22 mouse cellular contexts compared by ENCODE assay signal in the genomic region with DNA sequence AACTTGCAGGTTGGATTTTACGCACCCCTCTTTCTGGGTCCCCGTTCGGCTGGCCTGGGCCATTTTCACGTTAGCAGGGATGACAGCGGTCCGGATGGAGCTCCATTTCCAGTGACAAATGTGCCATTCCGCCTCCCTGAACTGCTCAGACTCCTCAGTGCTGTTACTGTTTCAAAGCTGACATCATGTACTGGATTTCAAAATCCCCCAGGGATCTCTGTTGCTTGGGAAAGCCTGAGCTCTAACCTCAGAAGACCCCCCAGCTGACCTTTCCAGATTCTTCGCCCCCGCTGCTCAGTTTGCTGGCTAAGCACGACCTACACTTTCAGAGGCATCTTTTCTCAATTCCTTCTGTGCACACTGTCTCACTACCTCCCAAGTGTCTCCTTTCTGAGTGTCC.
DNase-seq lines count a peak whose midpoint lies in the region; ATAC-seq lines count a peak whose summit lies in the region.
"Had no signal": no experiment of that assay in that cellular context is flagged by ENCODE, and none has a peak within 500 bp of the region (broad histone marks: within the 10 kb centered on the region; RNA-seq: fewer than 3 reads in every experiment).

No protein-coding gene starts in this region.

- WGBS in hindbrain, embryonic 13.5 days, result 78% methylated on average over 10 of the region's 10 CpGs
- WGBS in hindbrain, embryonic 11.5 days, result 74% methylated on average over 10 of the region's 10 CpGs
- WGBS in limb, embryonic 12.5 days, result 78% methylated on average over 10 of the region's 10 CpGs
- 80% methylated on average over 10 of the region's 10 CpGs for WGBS in limb, embryonic 10.5 days

- H3K36me3 ChIP-seq in hindbrain, embryonic 13.5 days, result 0 out of 2 replicates have a peak, but pooled peaks cover 2% of the 10 kb centered on the region
- no peaks in the 10 kb centered on the region for H3K36me3 ChIP-seq in hindbrain, embryonic 11.5 days (ENCODE audit: control insufficient read depth, insufficient read depth, low read length)
- H3K36me3 ChIP-seq in limb, embryonic 12.5 days, result peaks cover 4% of the 10 kb centered on the region; the same call in 1 of the 2 replicates
- no peaks in the 10 kb centered on the region for H3K36me3 ChIP-seq in limb, embryonic 10.5 days
- H3K36me3 ChIP-seq: embryonic facial prominence, embryonic 15.5 days; intestine, embryonic 15.5 days; liver, embryonic 13.5 days; lung, embryonic 15.5 days; midbrain, embryonic 12.5 days; neural tube, embryonic 15.5 days had no signal

- H3K4me3 ChIP-seq in hindbrain, embryonic 13.5 days, result no peak overlapping the region
- H3K4me3 ChIP-seq in hindbrain, embryonic 11.5 days (ENCODE audit: low read depth, low read length), result no peak overlapping the region
- no peak overlapping the region for H3K4me3 ChIP-seq in limb, embryonic 12.5 days (replicated peaks)
- H3K4me3 ChIP-seq in limb, embryonic 10.5 days, result no peak overlapping the region
- H3K4me3 ChIP-seq: embryonic facial prominence, embryonic 15.5 days; forebrain, embryonic 10.5 days; hindbrain, embryonic 10.5 days; intestine, embryonic 15.5 days; layer of hippocampus, adult 2 months; liver, embryonic 13.5 days; lung, embryonic 15.5 days; midbrain, embryonic 12.5 days; myocyte; neural tube, embryonic 15.5 days had no signal

- H3K27me3 ChIP-seq in hindbrain, embryonic 13.5 days, result no peaks in the 10 kb centered on the region
- H3K27me3 ChIP-seq in hindbrain, embryonic 11.5 days (ENCODE audit: control insufficient read depth, insufficient read depth, low read length), result no peaks in the 10 kb centered on the region
- H3K27me3 ChIP-seq in limb, embryonic 12.5 days, result no peaks in the 10 kb centered on the region
- H3K27me3 ChIP-seq in limb, embryonic 10.5 days (ENCODE audit: low read depth, poor library complexity, severe bottlenecking), result no peaks in the 10 kb centered on the region
- H3K27me3 ChIP-seq: embryonic facial prominence, embryonic 15.5 days; intestine, embryonic 15.5 days; liver, embryonic 13.5 days; lung, embryonic 15.5 days; midbrain, embryonic 12.5 days; neural tube, embryonic 15.5 days had no signal

- H3K4me1 ChIP-seq in hindbrain, embryonic 13.5 days (replicated peaks), result peaks cover 33% of the 10 kb centered on the region
- 0 out of 2 replicates have a peak, but pooled peaks cover 2% of the 10 kb centered on the region for H3K4me1 ChIP-seq in hindbrain, embryonic 11.5 days (replicated peaks; ENCODE audit: control insufficient read depth, insufficient read depth, low read length)
- peaks cover 26% of the 10 kb centered on the region for H3K4me1 ChIP-seq in limb, embryonic 12.5 days (replicated peaks)
- H3K4me1 ChIP-seq in limb, embryonic 10.5 days, result peaks cover 23% of the 10 kb centered on the region
- H3K4me1 ChIP-seq: liver, embryonic 13.5 days had no signal

- no peak for ATAC-seq in hindbrain, embryonic 13.5 days (ENCODE audit: low FRiP score)
- no peak for ATAC-seq in hindbrain, embryonic 11.5 days (ENCODE audit: low FRiP score)
- ATAC-seq in limb, embryonic 12.5 days (ENCODE audit: insufficient number of reproducible peaks, insufficient read depth, low FRiP score, low TSS enrichment, low read depth), result no peak
- ATAC-seq: intestine, embryonic 15.5 days had no signal

- peak overlapping the region; percentile 35; the same call in 1 of the 2 replicates for H3K27ac ChIP-seq in hindbrain, embryonic 13.5 days
- H3K27ac ChIP-seq in hindbrain, embryonic 11.5 days (ENCODE audit: low read depth, low read length), result no peak overlapping the region
- no peak overlapping the region for H3K27ac ChIP-seq in limb, embryonic 12.5 days
- no peak overlapping the region for H3K27ac ChIP-seq in limb, embryonic 10.5 days
- H3K27ac ChIP-seq: embryonic facial prominence, embryonic 15.5 days; forebrain, embryonic 10.5 days; hindbrain, embryonic 10.5 days; intestine, embryonic 15.5 days; layer of hippocampus, adult 2 months; liver, embryonic 13.5 days; lung, embryonic 15.5 days; macrophage; midbrain, embryonic 12.5 days; neural tube, embryonic 15.5 days had no signal

- H3K4me2 ChIP-seq in hindbrain, embryonic 13.5 days, result no peak overlapping the region
- no peak overlapping the region for H3K4me2 ChIP-seq in hindbrain, embryonic 11.5 days (replicated peaks; ENCODE audit: low read depth, low read length)
- H3K4me2 ChIP-seq in limb, embryonic 12.5 days, result no peak overlapping the region
- H3K4me2 ChIP-seq: embryonic facial prominence, embryonic 15.5 days; intestine, embryonic 15.5 days; liver, embryonic 13.5 days; lung, embryonic 15.5 days; midbrain, embryonic 12.5 days; neural tube, embryonic 15.5 days had no signal

- DNase-seq in embryo, embryonic 10 days (ENCODE audit: low spot score), result peak; percentile 58
- DNase-seq in embryo, embryonic 9.5 days (ENCODE audit: extremely low spot score), result no peak
- DNase-seq in hindbrain, embryonic 11.5 days (ENCODE audit: low spot score), result no peak
- no peak for DNase-seq in limb, embryonic 10.5 days (ENCODE audit: low spot score)
- no peak for DNase-seq in B cell, adult 2 months
- no peak for DNase-seq in adrenal gland, postnatal 25 days
- DNase-seq: adrenal gland, postnatal 10 days; cerebellum, adult 18-20 months; liver, embryonic 13.5 days; right cerebral cortex, postnatal 25 days had no signal

- H3K9me3 ChIP-seq in hindbrain, embryonic 13.5 days, result no peaks in the 10 kb centered on the region
- no peaks in the 10 kb centered on the region for H3K9me3 ChIP-seq in hindbrain, embryonic 11.5 days (ENCODE audit: control insufficient read depth, low read length)
- no peaks in the 10 kb centered on the region; the same call in 1 of the 2 replicates for H3K9me3 ChIP-seq in limb, embryonic 12.5 days
- no peaks in the 10 kb centered on the region for H3K9me3 ChIP-seq in limb, embryonic 10.5 days (replicated peaks)
- H3K9me3 ChIP-seq: embryonic facial prominence, embryonic 15.5 days; forebrain, embryonic 10.5 days; hindbrain, embryonic 10.5 days; intestine, embryonic 15.5 days; liver, embryonic 13.5 days; lung, embryonic 15.5 days; midbrain, embryonic 12.5 days; neural tube, embryonic 15.5 days had no signal

- no peak overlapping the region for H3K9ac ChIP-seq in hindbrain, embryonic 13.5 days
- no peak overlapping the region for H3K9ac ChIP-seq in hindbrain, embryonic 11.5 days (ENCODE audit: low read depth, low read length)
- H3K9ac ChIP-seq in limb, embryonic 12.5 days (replicated peaks), result 0 out of 2 replicates have a peak overlapping the region, but pooled peaks have one; percentile 4
- H3K9ac ChIP-seq: embryonic facial prominence, embryonic 15.5 days; intestine, embryonic 15.5 days; liver, embryonic 13.5 days; lung, embryonic 15.5 days; midbrain, embryonic 12.5 days; neural tube, embryonic 15.5 days had no signal
